Comparison of ENCODE assay signal across 15 mouse cellular contexts in genomic region chr16:58685548-58686537, GRCm38 (mm10). TPM values are rescaled to one million over a fixed set of nuclear protein-coding genes. Genes with fewer than 3 reads are reported as not detected.
DNase-seq lines count a peak whose midpoint lies in the region; ATAC-seq and TF ChIP-seq lines count a peak whose summit lies in the region.
"Had no signal": no experiment of that assay in that cellular context is flagged by ENCODE, and none has a peak within 500 bp of the region (broad histone marks: within the 10 kb centered on the region; RNA-seq: fewer than 3 reads in every experiment).

No protein-coding gene starts in this region.

- no peak overlapping the region for H3K9ac ChIP-seq in liver, embryonic 12.5 days
- no peak overlapping the region for H3K9ac ChIP-seq in forebrain, embryonic 11.5 days (ENCODE audit: low read length)
- H3K9ac ChIP-seq: embryonic facial prominence, embryonic 12.5 days; limb, embryonic 12.5 days had no signal

- WGBS in spleen, adult 2 months = 34% methylated on average over 20 of the region's 20 CpGs
- 58% methylated on average over 20 of the region's 20 CpGs for WGBS in liver, embryonic 12.5 days (ENCODE audit: insufficient replicate concordance)
- 83% methylated on average over 20 of the region's 20 CpGs for WGBS in forebrain, embryonic 11.5 days

- no peaks in the 10 kb centered on the region for H3K27me3 ChIP-seq in spleen, adult 2 months (ENCODE audit: control insufficient read depth, insufficient read depth, low read length)
- H3K27me3 ChIP-seq in liver, embryonic 12.5 days (replicated peaks) = no peaks in the 10 kb centered on the region
- no peaks in the 10 kb centered on the region for H3K27me3 ChIP-seq in forebrain, embryonic 11.5 days (ENCODE audit: control insufficient read depth, insufficient read depth, low read length)
- H3K27me3 ChIP-seq: embryonic facial prominence, embryonic 12.5 days; limb, embryonic 12.5 days; Patski had no signal

- H3K36me3 ChIP-seq in spleen, adult 2 months (ENCODE audit: control insufficient read depth, insufficient read depth, low read length) = no peaks in the 10 kb centered on the region
- H3K36me3 ChIP-seq in liver, embryonic 12.5 days = peaks cover 23% of the 10 kb centered on the region
- H3K36me3 ChIP-seq in forebrain, embryonic 11.5 days (ENCODE audit: control insufficient read depth, insufficient read depth, low read length) = no peaks in the 10 kb centered on the region
- H3K36me3 ChIP-seq: embryonic facial prominence, embryonic 12.5 days had no signal

- no peak for TF ChIP-seq POLR2A in spleen, adult 2 months (IDR thresholded peaks at IDR 0.05; ENCODE audit: low read depth, low read length)

- TF ChIP-seq CTCF in spleen, adult 2 months (IDR thresholded peaks at IDR 0.05; ENCODE audit: extremely low read depth, insufficient read depth, insufficient read length, insufficient replicate concordance) = no peak

- H3K4me2 ChIP-seq in liver, embryonic 12.5 days = peak overlapping the region; percentile 10; the same call in 1 of the 2 replicates
- H3K4me2 ChIP-seq in forebrain, embryonic 11.5 days (ENCODE audit: low read depth, low read length, severe bottlenecking) = no peak overlapping the region
- H3K4me2 ChIP-seq: embryonic facial prominence, embryonic 12.5 days; limb, embryonic 12.5 days had no signal

- peaks cover 6% of the 10 kb centered on the region; the same call in 1 of the 2 replicates for H3K4me1 ChIP-seq in spleen, adult 2 months (ENCODE audit: control insufficient read depth, insufficient read depth, insufficient read length)
- peaks cover 16% of the 10 kb centered on the region for H3K4me1 ChIP-seq in liver, embryonic 12.5 days
- no peaks in the 10 kb centered on the region for H3K4me1 ChIP-seq in forebrain, embryonic 11.5 days (replicated peaks; ENCODE audit: control insufficient read depth, insufficient read depth, low read length)
- H3K4me1 ChIP-seq: embryonic facial prominence, embryonic 12.5 days; limb, embryonic 12.5 days had no signal

- H3K27ac ChIP-seq in spleen, adult 2 months (ENCODE audit: insufficient read depth, low read length) = peak overlapping the region; percentile 16; the same call in 1 of the 2 replicates
- H3K27ac ChIP-seq in liver, embryonic 12.5 days = no peak overlapping the region
- H3K27ac ChIP-seq in forebrain, embryonic 11.5 days (ENCODE audit: low read depth, low read length) = no peak overlapping the region
- H3K27ac ChIP-seq: embryonic facial prominence, embryonic 12.5 days; limb, embryonic 12.5 days had no signal

- H3K9me3 ChIP-seq in liver, embryonic 12.5 days (replicated peaks) = no peaks in the 10 kb centered on the region
- no peaks in the 10 kb centered on the region for H3K9me3 ChIP-seq in forebrain, embryonic 11.5 days (ENCODE audit: control insufficient read depth, low read length)
- H3K9me3 ChIP-seq: embryonic facial prominence, embryonic 12.5 days; limb, embryonic 12.5 days had no signal

- no peak overlapping the region; the same call in 1 of the 2 replicates for H3K4me3 ChIP-seq in spleen, adult 2 months (ENCODE audit: extremely low read depth, insufficient read depth, insufficient read length)
- H3K4me3 ChIP-seq in liver, embryonic 12.5 days = no peak overlapping the region
- H3K4me3 ChIP-seq in forebrain, embryonic 11.5 days (ENCODE audit: low read depth, low read length) = no peak overlapping the region
- H3K4me3 ChIP-seq: embryonic facial prominence, embryonic 12.5 days; limb, embryonic 12.5 days had no signal

- no peak for ATAC-seq in liver, embryonic 12.5 days
- no peak for ATAC-seq in forebrain, embryonic 11.5 days (replicated peaks; ENCODE audit: low FRiP score)
- ATAC-seq: Patski had no signal

- DNase-seq in spleen, adult 2 months (ENCODE audit: low read depth in 1 of 2, low spot score in 2 of 2) = peak; percentile 21 to 36
- no peak for DNase-seq in spleen, postnatal 10 days (ENCODE audit: low spot score in 2 of 2)
- DNase-seq in heart, adult 9 months (ENCODE audit: low spot score in 2 of 2) = peak; percentile 29 to 40
- peak; percentile 20 for DNase-seq in thymus, postnatal 4 days
- no peak for DNase-seq in layer of hippocampus, postnatal 10 days (ENCODE audit: low spot score in 2 of 2)
- DNase-seq in forebrain, embryonic 11.5 days (ENCODE audit: low spot score) = no peak
- DNase-seq in kidney, adult 9 months = no peak
- DNase-seq: gastrocnemius, postnatal 10 days; kidney, postnatal 4 days; right cerebral cortex, postnatal 25 days had no signal

RNA-seq across cellular contexts. Expression of gene Cpox, which starts 15.8 kb away (rescaled TPM):
- 22.3 and 36.3 TPM in 2 replicates for polyA plus RNA-seq in spleen, adult 2 months (2012; rRNA removed)
- polyA plus RNA-seq in liver, embryonic 12.5 days (2016; fragmentation: Nextera tagmentation; extraction: Ambion mirVana) = 692 and 703 TPM in 2 replicates
- total RNA-seq in layer of hippocampus, postnatal 10 days (2021) = 10 to 100 TPM; 34.1 to 35.2 TPM
- polyA plus RNA-seq in forebrain, embryonic 11.5 days (2014; fragmentation: Nextera tagmentation; extraction: Ambion mirVana) = 20.6 and 22.0 TPM in 2 replicates

RNA-seq across cellular contexts. Expression of gene Gpr15, which starts 33.0 kb away (rescaled TPM):
- 0.70 and 0.86 TPM in 2 replicates for polyA plus RNA-seq in spleen, adult 2 months (2012; rRNA removed)
- not detected in 2 replicates for polyA plus RNA-seq in liver, embryonic 12.5 days (2016; fragmentation: Nextera tagmentation; extraction: Ambion mirVana)
- not detected for total RNA-seq in layer of hippocampus, postnatal 10 days (2021)
- not detected in 2 replicates for polyA plus RNA-seq in forebrain, embryonic 11.5 days (2014; fragmentation: Nextera tagmentation; extraction: Ambion mirVana)
- total RNA-seq: gastrocnemius, postnatal 10 days had no signal
- polyA plus RNA-seq: embryonic facial prominence, embryonic 12.5 days; limb, embryonic 12.5 days; Patski had no signal

RNA-seq across cellular contexts. Expression of gene Cldnd1, which starts 41.9 kb away (rescaled TPM):
- 26.0 and 27.5 TPM in 2 replicates for polyA plus RNA-seq in spleen, adult 2 months (2012; rRNA removed)
- polyA plus RNA-seq in liver, embryonic 12.5 days (2016; fragmentation: Nextera tagmentation; extraction: Ambion mirVana) = 41.3 and 41.8 TPM in 2 replicates
- total RNA-seq in layer of hippocampus, postnatal 10 days (2021) = 100 to 1,000 TPM in 1 of 2 experiments, 10 to 100 TPM in 1; 91.4 to 112 TPM
- 115 and 116 TPM in 2 replicates for polyA plus RNA-seq in forebrain, embryonic 11.5 days (2014; fragmentation: Nextera tagmentation; extraction: Ambion mirVana)

RNA-seq across cellular contexts. Expression of gene E330017A01Rik, which starts 47.3 kb away (rescaled TPM):
- polyA plus RNA-seq in spleen, adult 2 months (2012; rRNA removed) = not detected in 2 replicates
- polyA plus RNA-seq in liver, embryonic 12.5 days (2016; fragmentation: Nextera tagmentation; extraction: Ambion mirVana) = not detected in 2 replicates
- total RNA-seq in layer of hippocampus, postnatal 10 days (2021) = not detected
- not detected in 2 replicates for polyA plus RNA-seq in forebrain, embryonic 11.5 days (2014; fragmentation: Nextera tagmentation; extraction: Ambion mirVana)
- total RNA-seq: gastrocnemius, postnatal 10 days had no signal
- polyA plus RNA-seq: embryonic facial prominence, embryonic 12.5 days; limb, embryonic 12.5 days; Patski; urinary bladder, adult 2 months had no signal

Comparison
In these comparisons a context has a peak if more than half of its experiments do, and no peak if none do; other contexts are left out.
1. DNase-seq: peak in spleen, adult 2 months (2 of 2), heart, adult 9 months (2 of 2) and thymus, postnatal 4 days (single experiment); none in spleen, postnatal 10 days (0 of 2), layer of hippocampus, postnatal 10 days (0 of 2), forebrain, embryonic 11.5 days (single experiment) and kidney, adult 9 months (single experiment).
2. RNA of gene Cpox, which starts 15.8 kb away (polyA plus RNA-seq): 692 to 703 TPM in liver, embryonic 12.5 days; 22.3 to 36.3 TPM in spleen, adult 2 months and 20.6 to 22.0 TPM in forebrain, embryonic 11.5 days; every median in the first group is over 10 times any median in the second.